Mouse (Mus musculus): ENCODE data around the gene Nrxn2. TPM values are rescaled to one million over a fixed set of nuclear protein-coding genes. Genes with fewer than 3 reads are reported as not detected.

Gene Nrxn2
- polyA plus RNA-seq, 1 experiment from 2014 or later = 5.0 TPM

- Histone ChIP-seq H3K36me3 (replicated peaks; ENCODE audit: control insufficient read depth, insufficient read depth, low read depth, low read length) (no peaks in the 10 kb centered on the region), H3K4me1 (ENCODE audit: control insufficient read depth, insufficient read depth, low read length) (peaks cover 8% of the 10 kb centered on the region; the same call in 1 of the 2 replicates), H3K27me3 (ENCODE audit: control insufficient read depth, insufficient read depth, low read length) (no peaks in the 10 kb centered on the region), H3K4me2 (ENCODE audit: low read depth, low read length) (no peak overlapping the region), H3K27ac (replicated peaks; ENCODE audit: low read depth, low read length) (no peak overlapping the region), H3K4me3 (ENCODE audit: low read depth, low read length) (no peak overlapping the region), H3K9ac (replicated peaks; ENCODE audit: low read length) (no peak overlapping the region), H3K9me3 (replicated peaks; ENCODE audit: control insufficient read depth, low read length) (no peaks in the 10 kb centered on the region)
- no peak for ATAC-seq (replicated peaks; ENCODE audit: insufficient number of reproducible peaks, low FRiP score, low TSS enrichment, low read depth)
- no peak for DNase-seq (ENCODE audit: low spot score)
- 65% methylated on average over 6 of the region's 6 CpGs for WGBS
Measured at GRCm38 (mm10) chr19:6514940-6515339, 96.4 kb downstream of the Nrxn2 start.

GRCm38 (mm10) chr19:6515448-6515847 is 96.9 kb downstream of the Nrxn2 start:
- Histone ChIP-seq H3K4me1 (ENCODE audit: control insufficient read depth, insufficient read depth, low read length) (peaks cover 8% of the 10 kb centered on the region; the same call in 1 of the 2 replicates), H3K9me3 (replicated peaks; ENCODE audit: control insufficient read depth, low read length) (no peaks in the 10 kb centered on the region)
- WGBS = 56% methylated on average over 5 of the region's 5 CpGs

DNA sequence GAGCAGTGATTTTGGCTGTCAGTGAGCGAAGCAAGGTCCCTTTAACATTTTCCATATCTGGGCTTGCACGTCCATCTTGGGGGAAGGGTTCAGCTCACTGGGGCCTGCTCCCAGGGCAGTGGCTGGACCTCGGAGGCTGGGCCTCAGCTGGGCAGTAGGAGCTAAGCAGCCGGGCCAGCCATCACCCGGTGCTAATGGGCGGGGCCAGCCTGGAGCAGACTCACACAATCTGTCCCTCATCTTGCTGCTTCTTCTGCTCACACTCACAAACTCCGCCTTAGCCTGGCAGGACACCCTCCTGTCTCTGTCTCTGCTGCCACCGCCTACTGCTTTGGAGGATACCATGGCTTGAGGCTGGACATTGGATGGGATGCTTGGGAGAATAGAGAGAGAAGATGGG is 97.6 kb downstream of the Nrxn2 start:
- no peaks in the 10 kb centered on the region for H3K36me3 ChIP-seq (replicated peaks; ENCODE audit: control insufficient read depth, insufficient read depth, low read depth, low read length)
- DNase-seq (ENCODE audit: low spot score) = no peak
- H3K27ac ChIP-seq (replicated peaks; ENCODE audit: low read depth, low read length) = no peak overlapping the region
- no peak for ATAC-seq (replicated peaks; ENCODE audit: insufficient number of reproducible peaks, low FRiP score, low TSS enrichment, low read depth)
- 51% methylated on average over 8 of the region's 8 CpGs for WGBS
- no peaks in the 10 kb centered on the region for H3K9me3 ChIP-seq (replicated peaks; ENCODE audit: control insufficient read depth, low read length)
- no peaks in the 10 kb centered on the region for H3K27me3 ChIP-seq (ENCODE audit: control insufficient read depth, insufficient read depth, low read length)
- H3K4me2 ChIP-seq (ENCODE audit: low read depth, low read length) = no peak overlapping the region
- peaks cover 8% of the 10 kb centered on the region; the same call in 1 of the 2 replicates for H3K4me1 ChIP-seq (ENCODE audit: control insufficient read depth, insufficient read depth, low read length)
- no peak overlapping the region for H3K4me3 ChIP-seq (ENCODE audit: low read depth, low read length)
- H3K9ac ChIP-seq (replicated peaks; ENCODE audit: low read length) = no peak overlapping the region

More at GRCm38 (mm10) chr19:6515448-6515847, 96.9 kb downstream of the Nrxn2 start:
- H3K4me2 ChIP-seq (ENCODE audit: low read depth, low read length) = no peak overlapping the region
- no peaks in the 10 kb centered on the region for H3K36me3 ChIP-seq (replicated peaks; ENCODE audit: control insufficient read depth, insufficient read depth, low read depth, low read length)
- DNase-seq (ENCODE audit: low spot score) (no peak), ATAC-seq (replicated peaks; ENCODE audit: insufficient number of reproducible peaks, low FRiP score, low TSS enrichment, low read depth) (no peak)
- H3K27me3 ChIP-seq (ENCODE audit: control insufficient read depth, insufficient read depth, low read length) = no peaks in the 10 kb centered on the region
- H3K4me3 ChIP-seq (ENCODE audit: low read depth, low read length) = no peak overlapping the region
- no peak overlapping the region for H3K9ac ChIP-seq (replicated peaks; ENCODE audit: low read length)
- no peak overlapping the region for H3K27ac ChIP-seq (replicated peaks; ENCODE audit: low read depth, low read length)

DNA sequence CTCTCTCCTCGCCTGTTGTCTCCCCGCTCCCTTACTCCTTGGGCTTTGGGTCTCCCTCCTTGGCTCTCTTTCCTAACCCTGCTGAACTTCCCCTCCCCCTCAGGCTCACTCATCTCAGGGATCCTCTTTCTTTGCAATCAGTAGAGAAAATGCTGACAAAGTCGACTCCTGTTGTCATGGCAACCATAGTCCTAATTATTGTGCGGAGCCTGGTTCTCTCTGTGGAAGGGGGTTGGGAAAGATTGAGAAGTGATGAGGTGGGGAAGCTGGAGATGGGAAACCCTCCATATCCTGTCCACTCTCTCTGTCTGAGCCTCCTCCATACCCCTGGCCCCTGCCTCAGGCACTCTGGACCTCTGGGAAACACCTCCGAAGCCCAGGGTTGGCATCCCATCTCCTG is 100.1 kb downstream of the Nrxn2 start:
- DNase-seq (ENCODE audit: low spot score) (peak; percentile 81), ATAC-seq (replicated peaks; ENCODE audit: insufficient number of reproducible peaks, low FRiP score, low TSS enrichment, low read depth) (peak; percentile 35; the same call in 1 of the 2 replicates)
- Histone ChIP-seq H3K4me1 (ENCODE audit: control insufficient read depth, insufficient read depth, low read length) (peaks cover 4% of the 10 kb centered on the region; the same call in 1 of the 2 replicates), H3K9me3 (replicated peaks; ENCODE audit: control insufficient read depth, low read length) (no peaks in the 10 kb centered on the region), H3K36me3 (replicated peaks; ENCODE audit: control insufficient read depth, insufficient read depth, low read depth, low read length) (no peaks in the 10 kb centered on the region), H3K4me2 (ENCODE audit: low read depth, low read length) (no peak overlapping the region), H3K27me3 (ENCODE audit: control insufficient read depth, insufficient read depth, low read length) (no peaks in the 10 kb centered on the region), H3K9ac (replicated peaks; ENCODE audit: low read length) (no peak overlapping the region), H3K4me3 (ENCODE audit: low read depth, low read length) (no peak overlapping the region), H3K27ac (replicated peaks; ENCODE audit: low read depth, low read length) (no peak overlapping the region)
- WGBS = 29% methylated on average over 5 of the region's 5 CpGs

- WGBS = 61% methylated on average over 2 of the region's 2 CpGs
- no peaks in the 10 kb centered on the region for H3K36me3 ChIP-seq (replicated peaks; ENCODE audit: control insufficient read depth, insufficient read depth, low read depth, low read length)
Measured at GRCm38 (mm10) chr19:6519483-6519882, 101.0 kb downstream of the Nrxn2 start.

DNA sequence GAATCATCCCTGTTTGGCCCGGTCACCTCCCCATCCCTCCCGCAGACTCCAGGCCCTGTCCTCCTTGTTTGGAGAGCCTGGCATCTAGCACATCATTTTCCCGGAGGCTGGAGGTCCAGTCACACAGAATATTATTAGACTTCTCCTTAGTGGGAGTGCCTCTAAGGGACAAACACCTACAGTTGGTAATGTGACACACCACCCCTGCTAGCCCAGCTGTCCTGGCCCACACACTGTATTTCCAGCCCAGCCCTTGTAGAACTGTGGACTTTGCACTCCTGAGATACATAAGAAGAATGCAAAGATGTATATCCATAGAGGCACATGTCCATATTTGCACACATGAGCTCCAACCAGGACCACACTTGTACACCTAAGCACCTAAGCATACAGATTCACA is 103.1 kb downstream of the Nrxn2 start:
- Histone ChIP-seq H3K36me3 (replicated peaks; ENCODE audit: control insufficient read depth, insufficient read depth, low read depth, low read length) (no peaks in the 10 kb centered on the region), H3K4me1 (ENCODE audit: control insufficient read depth, insufficient read depth, low read length) (peaks cover 4% of the 10 kb centered on the region; the same call in 1 of the 2 replicates), H3K4me3 (ENCODE audit: low read depth, low read length) (no peak overlapping the region), H3K27ac (replicated peaks; ENCODE audit: low read depth, low read length) (no peak overlapping the region), H3K9me3 (replicated peaks; ENCODE audit: control insufficient read depth, low read length) (no peaks in the 10 kb centered on the region), H3K4me2 (ENCODE audit: low read depth, low read length) (no peak overlapping the region), H3K27me3 (ENCODE audit: control insufficient read depth, insufficient read depth, low read length) (no peaks in the 10 kb centered on the region), H3K9ac (replicated peaks; ENCODE audit: low read length) (no peak overlapping the region)
- DNase-seq (ENCODE audit: low spot score) = no peak
- no peak for ATAC-seq (replicated peaks; ENCODE audit: insufficient number of reproducible peaks, low FRiP score, low TSS enrichment, low read depth)
- 94% methylated on average over 3 of the region's 3 CpGs for WGBS

More at GRCm38 (mm10) chr19:6519483-6519882, 101.0 kb downstream of the Nrxn2 start:
- Histone ChIP-seq H3K4me2 (ENCODE audit: low read depth, low read length) (no peak overlapping the region), H3K4me3 (ENCODE audit: low read depth, low read length) (no peak overlapping the region), H3K27ac (replicated peaks; ENCODE audit: low read depth, low read length) (no peak overlapping the region), H3K9ac (replicated peaks; ENCODE audit: low read length) (no peak overlapping the region), H3K9me3 (replicated peaks; ENCODE audit: control insufficient read depth, low read length) (no peaks in the 10 kb centered on the region), H3K27me3 (ENCODE audit: control insufficient read depth, insufficient read depth, low read length) (no peaks in the 10 kb centered on the region), H3K4me1 (ENCODE audit: control insufficient read depth, insufficient read depth, low read length) (peaks cover 4% of the 10 kb centered on the region; the same call in 1 of the 2 replicates)
- ATAC-seq (replicated peaks; ENCODE audit: insufficient number of reproducible peaks, low FRiP score, low TSS enrichment, low read depth) (no peak), DNase-seq (ENCODE audit: low spot score) (peak; percentile 44)

DNA sequence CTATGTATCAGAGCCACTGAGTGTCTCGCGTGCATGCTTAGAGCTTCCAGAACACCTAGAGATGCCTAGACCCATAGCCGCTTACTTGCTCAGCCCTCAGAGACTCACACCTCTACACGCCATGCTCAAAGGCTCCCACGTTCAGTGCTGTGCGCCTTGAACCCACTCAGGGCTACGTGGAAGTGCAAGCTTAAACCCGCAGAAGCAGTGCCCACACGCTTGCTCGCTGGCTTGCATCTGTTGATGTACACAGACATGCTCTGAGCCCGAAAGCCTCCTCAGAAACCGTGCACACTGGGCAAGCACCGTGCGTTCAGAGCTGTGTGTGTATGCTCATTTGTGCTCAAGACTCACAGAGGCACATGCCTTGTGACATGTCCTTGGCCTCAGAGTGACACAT is 103.8 kb downstream of the Nrxn2 start:
- DNase-seq (ENCODE audit: low spot score) = no peak
- ATAC-seq (replicated peaks; ENCODE audit: insufficient number of reproducible peaks, low FRiP score, low TSS enrichment, low read depth) = no peak
- H3K36me3 ChIP-seq (replicated peaks; ENCODE audit: control insufficient read depth, insufficient read depth, low read depth, low read length) = no peaks in the 10 kb centered on the region
- peaks cover 4% of the 10 kb centered on the region; the same call in 1 of the 2 replicates for H3K4me1 ChIP-seq (ENCODE audit: control insufficient read depth, insufficient read depth, low read length)
- no peak overlapping the region for H3K4me2 ChIP-seq (ENCODE audit: low read depth, low read length)
- WGBS = 88% methylated on average over 14 of the region's 14 CpGs
- H3K9me3 ChIP-seq (replicated peaks; ENCODE audit: control insufficient read depth, low read length) = no peaks in the 10 kb centered on the region
- no peak overlapping the region for H3K9ac ChIP-seq (replicated peaks; ENCODE audit: low read length)
- no peaks in the 10 kb centered on the region for H3K27me3 ChIP-seq (ENCODE audit: control insufficient read depth, insufficient read depth, low read length)
- no peak overlapping the region for H3K4me3 ChIP-seq (ENCODE audit: low read depth, low read length)
- H3K27ac ChIP-seq (replicated peaks; ENCODE audit: low read depth, low read length) = no peak overlapping the region

GRCm38 (mm10) chr19:6525023-6525422 is 106.5 kb downstream of the Nrxn2 start:
- no peaks in the 10 kb centered on the region; the same call in 1 of the 2 replicates for H3K4me1 ChIP-seq (ENCODE audit: control insufficient read depth, insufficient read depth, low read length)
- WGBS = 73% methylated on average over 4 of the region's 4 CpGs
- H3K9ac ChIP-seq (replicated peaks; ENCODE audit: low read length) = no peak overlapping the region
- ATAC-seq (replicated peaks; ENCODE audit: insufficient number of reproducible peaks, low FRiP score, low TSS enrichment, low read depth) (no peak), DNase-seq (ENCODE audit: low spot score) (no peak)
- H3K27ac ChIP-seq (replicated peaks; ENCODE audit: low read depth, low read length) = no peak overlapping the region
- H3K9me3 ChIP-seq (replicated peaks; ENCODE audit: control insufficient read depth, low read length) = no peaks in the 10 kb centered on the region
- H3K4me3 ChIP-seq (ENCODE audit: low read depth, low read length) = no peak overlapping the region
- H3K36me3 ChIP-seq (replicated peaks; ENCODE audit: control insufficient read depth, insufficient read depth, low read depth, low read length) = no peaks in the 10 kb centered on the region
- H3K27me3 ChIP-seq (ENCODE audit: control insufficient read depth, insufficient read depth, low read length) = no peaks in the 10 kb centered on the region
- no peak overlapping the region for H3K4me2 ChIP-seq (ENCODE audit: low read depth, low read length)

Measured in embryonic facial prominence, embryonic 11.5 days (tissue).